Mouse (Mus musculus): ENCODE measurements around the gene Spem1.

The Spem1 gene

DNA sequence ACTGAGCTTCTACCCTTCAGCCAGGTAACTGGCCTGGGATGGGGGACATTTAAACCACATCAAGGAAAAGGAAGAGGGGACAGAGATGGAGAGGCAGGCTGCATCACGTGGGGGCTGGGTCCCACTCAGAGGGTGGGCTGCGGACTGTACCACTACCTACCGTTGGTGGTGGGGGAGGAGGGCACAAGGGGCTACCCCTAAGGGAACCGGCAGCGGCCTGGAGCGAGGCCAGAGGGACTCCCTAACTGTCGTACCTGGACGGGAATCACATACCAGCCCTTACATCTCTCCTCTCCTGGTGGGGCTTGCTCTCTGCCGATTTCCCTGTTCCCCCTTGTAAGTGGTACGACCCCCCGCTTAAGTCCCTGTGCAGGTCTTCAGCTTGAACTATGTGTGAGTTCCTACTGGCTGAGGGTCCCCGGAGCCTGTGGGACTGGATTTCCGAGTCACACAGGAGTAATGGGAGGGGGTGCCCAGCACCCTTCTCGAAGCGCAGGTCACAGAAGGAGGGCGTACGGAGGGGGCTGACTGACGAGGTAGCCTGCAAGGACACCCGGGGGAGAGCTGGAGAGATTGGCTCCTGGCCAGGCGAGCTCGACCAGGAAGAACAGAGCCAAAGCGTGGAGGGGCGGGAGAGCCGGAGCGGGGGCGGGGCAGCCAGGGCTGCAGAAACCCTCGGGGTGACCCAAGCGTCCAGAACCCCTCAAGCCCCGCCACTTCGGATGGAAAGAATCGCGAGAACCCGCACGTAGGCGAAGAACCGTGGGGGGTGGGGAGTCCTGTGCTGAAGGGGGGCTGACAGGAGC is 21.4 kb downstream of the Spem1 start:
- DNase-seq (ENCODE audit: low spot score in 2 of 2), result no peak

DNA sequence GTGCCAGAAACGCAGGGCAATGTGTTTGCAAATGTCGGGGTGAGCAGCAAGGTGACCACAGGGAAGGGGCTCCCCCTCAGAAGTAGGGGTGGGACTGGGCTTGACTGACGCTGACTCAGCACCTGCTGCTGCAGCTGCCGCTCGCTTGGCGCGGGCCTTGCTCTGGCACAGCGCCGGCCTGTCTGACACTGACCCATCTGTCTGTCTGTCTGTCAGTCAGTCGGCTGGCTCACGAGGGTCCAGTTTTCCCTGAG is 21.9 kb downstream of the Spem1 start:
- DNase-seq (ENCODE audit: low spot score in 2 of 2), result no peak

DNA sequence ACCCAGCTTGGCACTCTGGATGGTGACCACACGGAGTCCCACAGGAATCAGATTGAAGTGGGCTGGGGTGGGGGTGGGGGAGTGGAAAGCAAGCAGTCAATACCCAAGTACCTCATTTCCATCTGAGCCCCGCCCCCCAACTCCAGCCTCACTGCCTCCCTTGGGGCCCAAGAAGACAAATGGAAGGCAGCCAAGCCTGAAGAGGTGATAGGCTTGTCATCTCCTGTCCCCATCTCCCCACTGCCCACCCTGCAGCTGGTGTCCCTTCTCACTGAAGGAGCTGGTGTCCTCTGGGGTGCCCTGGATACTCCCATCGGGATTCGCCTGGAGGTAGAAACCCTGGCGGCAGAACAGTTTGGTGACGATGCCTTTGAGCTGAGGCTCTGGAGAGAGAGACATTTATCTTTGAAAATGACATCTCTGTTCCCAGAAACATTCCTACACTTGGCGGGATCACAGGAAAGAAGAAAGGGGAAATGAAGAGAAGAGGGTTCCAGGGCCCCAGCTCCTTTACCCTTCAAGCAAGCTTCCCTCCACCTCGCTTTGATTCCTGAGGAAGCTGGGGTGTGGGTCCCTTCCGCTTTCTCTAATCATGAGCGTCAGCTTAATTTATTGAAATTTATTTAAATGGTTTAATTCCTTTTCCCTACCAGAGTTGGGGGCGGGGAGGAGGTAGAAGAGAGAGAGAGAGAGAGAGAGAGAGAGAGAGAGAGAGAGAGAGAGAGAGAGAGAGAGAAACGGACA is 22.4 kb downstream of the Spem1 start:
- DNase-seq (ENCODE audit: low spot score in 2 of 2), result no peak

DNA sequence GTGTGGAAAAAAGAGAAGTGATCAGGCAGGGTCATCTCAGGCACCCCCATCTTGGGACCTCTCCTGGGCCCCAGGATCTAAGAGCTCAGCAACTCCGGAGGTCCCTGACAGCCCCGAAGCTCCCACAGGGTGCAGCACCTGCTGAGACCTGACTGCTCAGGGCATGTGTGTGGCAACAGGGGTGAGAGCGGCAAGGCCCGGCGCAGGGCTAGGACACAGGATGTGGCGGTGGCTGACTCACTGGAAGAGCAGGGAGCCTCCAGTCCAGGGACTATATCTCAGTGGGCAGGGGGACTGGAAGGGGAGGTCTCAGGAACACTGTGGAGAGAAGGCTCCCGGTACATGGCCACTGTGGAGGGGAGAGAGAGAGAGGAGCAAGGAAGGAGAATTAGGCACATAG is 24.1 kb downstream of the Spem1 start:
- no peak for DNase-seq (ENCODE audit: low spot score in 2 of 2)

DNA sequence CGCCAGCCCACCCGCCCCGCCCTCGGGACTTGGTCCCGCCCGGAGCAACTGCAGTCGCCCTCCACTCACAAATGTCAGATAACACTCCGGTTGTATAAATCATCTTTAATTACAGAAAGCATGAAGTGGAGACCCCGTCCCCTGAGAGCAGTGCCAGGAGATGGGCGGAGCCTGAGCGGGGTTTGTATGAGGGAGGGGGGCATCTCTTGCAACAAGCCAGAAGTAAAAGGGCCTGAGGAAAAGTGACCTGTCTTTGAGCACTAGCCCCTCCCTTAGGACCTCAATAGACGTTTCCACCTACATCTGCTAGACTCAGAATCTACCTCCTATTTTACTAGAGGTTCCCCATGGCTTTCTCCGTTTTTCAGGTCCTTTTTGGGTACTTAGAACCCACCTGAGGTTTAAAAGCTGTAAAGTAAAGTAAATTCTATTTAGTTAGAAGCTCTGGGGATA is 26.0 kb downstream of the Spem1 start:
- DNase-seq (ENCODE audit: low spot score in 2 of 2), result no peak

DNA sequence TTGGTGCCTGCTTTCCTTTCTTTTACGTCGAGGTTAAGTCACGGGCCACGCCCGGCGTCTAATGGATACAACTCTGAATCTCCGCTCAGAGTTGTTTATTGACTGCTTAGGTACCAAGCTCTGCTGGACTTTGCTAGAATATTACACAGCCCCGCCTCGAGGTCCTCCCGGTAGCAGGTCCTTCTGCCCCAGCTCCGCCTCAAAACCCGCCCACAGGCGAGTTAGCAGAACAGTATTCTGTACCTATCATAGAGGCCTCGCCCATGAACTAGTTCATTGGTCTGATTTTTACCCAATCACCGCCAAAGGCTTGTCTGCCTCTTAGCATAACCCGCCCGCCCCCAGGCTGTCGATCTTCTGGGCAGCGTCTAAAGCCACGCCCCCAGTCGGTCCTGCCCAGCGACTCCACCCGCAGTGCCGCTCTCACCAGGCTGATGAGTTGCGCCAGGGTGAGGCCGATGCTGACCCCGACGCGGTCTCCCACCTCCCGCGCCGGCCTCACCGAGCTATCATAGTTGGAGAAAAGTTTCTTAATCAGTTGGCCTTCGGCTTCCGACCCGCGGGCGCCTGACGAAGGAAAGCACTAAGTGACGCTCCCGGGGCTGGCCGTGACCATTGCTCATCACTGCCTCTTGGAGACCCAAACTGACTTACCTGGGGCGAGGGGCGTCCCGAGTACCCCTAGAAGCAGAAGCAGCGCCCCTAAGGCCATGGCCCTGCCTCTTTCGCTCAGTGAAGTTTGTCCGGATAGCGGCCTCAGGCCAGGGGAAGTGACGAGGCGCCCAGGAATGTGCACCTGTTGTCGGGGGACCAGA is 26.6 kb downstream of the Spem1 start, which contains the start of gene Chrnb1:
Gene Chrnb1, minus strand, starts transcription at position 776 of the 815 bp plus-strand sequence.
- peak; percentile 87 to 92 for DNase-seq (ENCODE audit: low spot score in 2 of 2)

DNA sequence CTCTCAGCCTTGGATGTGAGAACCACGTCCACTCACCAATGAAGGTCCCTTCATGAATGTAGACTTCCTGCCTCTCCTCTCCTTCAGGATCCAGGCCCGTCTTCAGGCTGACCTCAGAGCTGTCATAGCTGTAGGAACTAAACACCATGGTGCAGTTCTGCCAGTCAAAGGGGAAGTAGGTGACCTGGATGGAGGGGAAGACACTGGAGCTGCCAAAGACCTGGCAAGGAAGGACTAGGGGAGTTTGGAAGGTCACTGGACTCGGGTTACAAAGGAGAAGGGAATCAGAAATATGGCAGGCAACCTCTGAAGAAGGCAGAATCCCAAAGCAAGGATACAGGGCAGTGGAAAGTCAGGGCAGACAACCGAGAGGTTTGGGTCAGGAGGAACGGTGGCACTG is 28.6 kb downstream of the Spem1 start:
- DNase-seq (ENCODE audit: low spot score in 2 of 2), result no peak

DNA sequence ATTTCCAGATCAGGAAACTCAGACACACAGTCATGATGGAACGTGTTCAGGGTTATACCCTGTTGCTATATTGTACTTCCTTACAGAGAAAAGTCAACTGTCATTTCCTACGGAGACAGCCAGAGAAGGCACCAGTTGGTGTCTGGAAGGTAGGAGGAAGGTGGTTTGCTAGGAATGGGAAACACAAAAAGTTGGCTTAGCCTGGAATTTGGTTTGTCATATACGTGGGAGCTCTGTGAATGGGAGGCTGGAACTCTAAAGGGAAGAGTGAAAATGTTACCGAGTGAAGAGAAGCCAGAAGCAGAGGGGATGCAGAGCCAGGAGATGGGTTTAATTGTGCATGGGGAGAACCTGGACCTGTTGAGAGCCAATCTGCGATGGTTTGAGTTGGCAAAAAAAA is 30.6 kb downstream of the Spem1 start:
- DNase-seq (ENCODE audit: low spot score in 2 of 2), result no peak

DNA sequence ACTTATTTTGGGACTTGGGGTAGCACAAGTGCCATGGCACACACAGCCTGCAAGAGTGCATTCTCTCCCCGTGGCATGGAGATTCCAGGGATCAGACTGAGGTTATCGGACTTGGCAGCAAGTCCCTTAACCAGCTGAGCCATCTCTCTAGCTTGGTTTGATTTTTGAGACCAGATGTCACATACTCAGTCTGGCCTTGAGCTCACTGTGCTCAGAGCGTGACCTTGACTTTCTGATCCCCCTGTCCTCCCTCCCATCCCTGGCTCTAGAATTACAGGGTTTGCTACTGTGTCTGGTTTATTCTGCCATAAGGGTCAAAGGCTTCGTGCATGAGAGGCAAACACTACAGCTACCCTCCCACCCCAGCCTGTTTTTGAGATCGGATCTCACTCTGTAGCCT is 32.5 kb downstream of the Spem1 start:
- no peak for DNase-seq (ENCODE audit: low spot score in 2 of 2)

DNA sequence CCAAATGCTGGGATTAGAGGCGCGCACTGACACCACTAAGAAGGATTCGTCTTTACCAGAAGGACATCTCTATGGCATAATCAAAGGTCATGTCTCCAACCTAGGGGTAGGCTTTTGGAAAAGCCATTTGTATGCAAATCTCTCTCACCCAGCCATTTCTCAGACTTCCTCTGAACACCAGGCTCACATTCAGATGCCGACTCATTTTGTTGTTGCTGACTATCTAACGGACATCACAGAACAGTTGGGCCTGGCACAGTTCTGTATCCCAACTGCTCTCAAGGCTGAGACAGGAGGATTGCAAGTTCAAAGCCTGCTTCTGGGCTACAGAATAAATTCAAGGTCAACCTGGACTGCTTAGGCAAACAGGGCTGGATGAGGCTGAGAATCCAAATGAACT is 34.7 kb downstream of the Spem1 start:
- DNase-seq (ENCODE audit: low spot score in 2 of 2), result no peak

DNA sequence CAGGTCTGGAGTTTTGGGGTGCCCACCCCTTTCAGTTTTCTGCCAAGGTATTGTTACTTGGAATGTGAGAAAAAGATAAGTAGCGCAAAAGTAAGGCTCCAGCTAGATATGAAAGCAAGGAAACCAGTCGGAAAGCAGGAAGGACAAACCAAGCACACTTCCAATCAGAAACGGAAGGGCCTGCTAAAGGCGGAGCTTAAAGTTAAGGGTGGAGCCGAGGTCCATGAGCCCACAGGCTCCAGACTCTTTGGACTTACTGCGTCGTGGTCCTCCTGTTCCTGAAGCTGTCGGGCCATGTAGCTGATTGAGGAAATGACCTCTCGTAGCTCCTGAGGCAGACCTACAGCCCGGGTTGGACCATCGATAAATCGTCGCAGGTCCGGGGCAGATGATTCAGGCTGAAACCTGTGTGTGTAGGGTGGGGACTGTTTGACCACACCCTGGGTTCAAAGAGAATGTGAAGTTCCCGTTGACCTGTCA is 37.1 kb downstream of the Spem1 start:
- DNase-seq (ENCODE audit: low spot score in 2 of 2), result no peak

DNA sequence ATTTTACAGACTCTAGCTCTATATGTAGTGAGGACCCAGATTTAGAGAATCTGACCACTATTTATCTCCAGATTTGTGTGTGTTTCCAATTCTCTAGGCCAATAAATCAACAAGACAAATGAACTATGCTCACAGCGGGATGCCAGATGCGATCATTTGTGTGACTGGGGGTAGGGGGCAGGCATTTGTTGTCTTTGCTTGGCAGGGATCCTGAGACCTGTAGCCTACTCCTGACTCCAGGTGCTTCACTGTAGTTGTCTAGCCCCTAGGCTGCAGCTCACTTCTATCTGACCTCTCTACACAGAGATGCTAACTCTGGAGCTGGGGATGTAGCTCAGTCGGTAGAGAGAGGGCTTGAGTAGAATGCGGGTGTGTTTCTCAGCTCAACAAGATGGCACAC is 40.2 kb downstream of the Spem1 start:
- DNase-seq (ENCODE audit: low spot score in 2 of 2), result no peak

DNA sequence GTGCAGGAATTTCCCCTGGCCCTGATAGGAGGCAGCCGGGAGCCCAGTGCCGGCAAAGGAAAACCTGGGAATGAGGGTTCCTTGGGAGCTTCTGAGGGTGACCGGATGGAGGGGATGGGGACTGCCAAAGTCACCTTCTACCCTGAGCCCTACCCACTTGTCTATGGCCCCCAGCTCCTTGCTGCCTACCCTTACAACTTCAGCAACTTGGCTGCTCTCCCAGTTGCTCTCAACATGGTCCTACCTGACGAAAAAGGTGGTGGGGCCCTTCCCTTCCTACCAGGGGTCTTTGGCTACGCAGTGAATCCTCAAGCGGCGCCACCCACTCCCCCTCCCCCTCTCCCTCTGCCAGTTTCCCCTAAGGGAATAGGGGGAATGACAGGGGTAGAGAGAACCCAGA is 43.0 kb downstream of the Spem1 start:
- no peak for DNase-seq (ENCODE audit: low spot score in 2 of 2)

DNA sequence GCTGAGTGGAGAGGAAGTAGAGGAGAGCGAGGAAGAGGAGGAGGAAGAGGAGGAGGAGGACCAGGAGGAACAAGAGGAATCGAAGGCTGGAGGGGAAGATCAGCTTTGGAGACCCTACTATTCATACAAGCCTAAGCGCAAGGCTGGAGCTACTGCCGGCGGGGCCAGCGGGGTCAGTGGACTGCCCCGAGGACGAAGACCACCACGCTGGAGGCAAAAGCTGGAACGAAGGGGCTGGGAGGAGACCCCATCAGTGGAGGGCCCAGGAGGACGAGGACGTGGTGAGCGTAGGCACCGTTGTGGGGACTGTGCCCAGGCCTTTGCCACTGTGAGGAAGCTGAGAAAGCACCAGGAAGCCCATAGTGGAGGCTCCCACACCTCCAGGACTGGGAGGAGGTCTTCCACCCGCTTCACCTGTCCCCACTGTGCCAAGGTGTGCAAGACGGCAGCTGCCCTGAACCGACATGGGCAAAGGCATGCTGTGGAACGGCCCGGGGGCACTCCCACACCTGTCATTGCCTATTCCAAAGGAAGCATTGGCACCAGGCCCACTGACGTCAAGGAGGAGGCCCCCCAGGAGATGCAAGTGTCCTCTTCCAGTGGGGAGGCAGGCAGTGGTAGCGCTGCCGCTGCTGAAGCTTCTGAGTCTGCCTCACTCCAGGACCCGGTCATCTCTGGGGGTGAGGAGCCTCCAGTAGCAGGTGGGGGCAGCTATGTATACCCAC is 43.6 kb downstream of the Spem1 start:
- no peak for DNase-seq (ENCODE audit: low spot score in 2 of 2)

DNA sequence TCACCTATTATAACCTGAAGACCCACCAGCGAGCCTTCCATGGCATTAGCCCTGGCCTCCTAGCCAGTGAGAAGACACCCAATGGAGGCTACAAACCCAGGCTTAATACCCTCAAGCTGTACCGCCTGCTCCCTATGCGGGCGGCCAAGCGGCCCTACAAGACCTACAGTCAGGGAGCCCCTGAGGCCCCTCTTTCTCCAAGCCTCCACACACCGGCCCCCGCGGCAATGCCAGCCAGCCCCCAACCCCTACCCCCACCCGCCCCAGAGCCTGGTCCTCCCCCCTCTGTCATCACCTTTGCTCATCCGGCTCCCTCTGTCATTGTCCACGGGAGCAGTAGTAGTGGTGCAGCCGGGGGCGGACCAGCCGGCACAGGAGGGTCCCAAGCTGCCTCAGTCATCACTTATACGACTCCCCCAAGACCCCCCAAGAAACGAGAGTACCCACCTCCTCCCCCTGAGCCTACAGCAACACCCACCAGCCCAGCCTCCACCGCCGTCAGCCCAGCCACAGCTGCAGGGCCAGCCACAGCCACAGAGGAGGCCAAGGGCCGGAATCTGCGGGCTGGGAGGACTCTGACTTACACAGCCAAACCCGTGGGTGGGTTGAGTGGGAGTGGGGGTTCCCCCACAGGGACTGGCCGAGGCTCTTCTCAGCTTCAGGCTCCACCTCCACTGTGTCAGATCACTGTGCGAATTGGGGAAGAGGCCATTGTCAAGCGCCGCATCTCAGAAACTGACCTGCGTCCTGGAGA is 44.3 kb downstream of the Spem1 start:
- no peak for DNase-seq (ENCODE audit: low spot score in 2 of 2)

DNA sequence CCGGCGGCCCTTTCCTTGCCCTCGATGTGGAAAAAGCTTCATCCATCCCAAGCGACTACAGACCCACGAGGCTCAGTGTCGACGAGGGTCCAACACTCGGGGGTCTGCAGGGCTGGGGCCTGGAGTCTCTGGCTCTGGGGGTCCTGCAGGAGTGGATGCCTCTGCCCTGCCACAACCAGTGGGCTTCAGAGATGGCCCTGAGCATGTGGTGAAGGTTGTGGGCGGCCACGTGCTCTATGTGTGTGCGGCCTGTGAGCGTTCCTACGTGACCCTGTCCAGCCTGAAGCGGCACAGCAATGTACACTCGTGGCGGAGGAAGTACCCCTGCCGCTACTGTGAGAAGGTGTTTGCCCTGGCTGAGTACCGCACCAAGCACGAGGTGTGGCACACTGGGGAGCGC is 45.5 kb downstream of the Spem1 start:
- DNase-seq (ENCODE audit: low spot score in 2 of 2), result no peak

DNA sequence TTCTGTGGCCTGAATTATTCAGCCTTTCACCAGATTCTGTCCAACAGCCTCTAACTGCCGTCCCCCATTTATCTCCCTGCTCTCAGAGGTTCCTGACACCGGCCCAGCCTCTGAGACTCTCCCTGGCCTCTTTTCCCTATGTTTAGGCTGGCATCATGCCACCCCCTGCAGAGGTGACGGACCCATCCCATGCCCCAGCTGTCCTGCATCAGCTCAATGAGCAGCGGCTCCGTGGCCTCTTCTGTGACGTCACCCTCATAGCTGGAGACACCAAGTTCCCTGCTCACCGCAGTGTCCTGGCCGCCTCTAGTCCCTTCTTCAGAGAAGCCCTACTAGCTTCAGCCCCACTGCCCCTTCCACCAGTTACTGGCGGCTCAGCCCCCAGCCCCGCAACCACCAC is 46.3 kb downstream of the Spem1 start:
- DNase-seq (ENCODE audit: low spot score in 2 of 2), result no peak

DNA sequence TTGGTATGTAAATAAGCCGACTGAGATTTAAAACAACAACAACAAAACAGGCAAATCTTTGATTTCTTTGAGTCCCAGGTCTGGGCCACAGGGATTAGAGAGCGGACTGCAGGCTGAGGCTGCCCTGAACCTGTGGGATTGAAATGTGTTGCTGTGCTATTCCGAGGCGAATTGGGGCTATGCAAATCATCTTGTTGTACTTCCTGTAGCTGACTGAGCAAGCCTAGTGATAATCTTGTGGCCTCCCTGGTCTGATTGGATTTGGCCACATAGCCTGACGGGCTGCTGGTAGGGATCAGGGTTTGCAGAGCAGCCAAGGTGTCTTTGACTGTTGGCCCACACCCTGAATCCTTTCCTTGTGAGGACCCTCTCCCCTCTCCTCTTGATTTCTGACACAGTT is 47.0 kb downstream of the Spem1 start:
- no peak for DNase-seq (ENCODE audit: low spot score in 2 of 2)
